Mouse (Mus musculus) heart, embryonic 14.5 days (tissue): ENCODE measurements at regions not wholly inside any gene's neighbourhood (a gene's known extent, or its start where the extent isn't known, plus 50 kb on each side); places are given as distances from the start of the nearest gene placed in this dataset.

ENCODE experiments used
- ATAC-seq: fragments of 200-750 bp; cut with Nextera tagmentation; 2 replicates; pipeline ENCODE4 v1.8.0; 2017; ENCODE audit warnings: low read depth, moderate TSS enrichment; ENCODE audit not compliant: insufficient number of reproducible peaks, insufficient read depth, low FRiP score
- H3K27ac ChIP-seq, 2 experiments: fragments of 200-500 bp in 1 of 2; fragments of 300-500 bp in 1 of 2; sonication (generic) in 1 of 2; replicated peaks in 1 of 2; 2 replicates each; pipeline ENCODE4 v1.5.1; 2012 to 2014; ENCODE audit warnings: low read depth in 2 of 2, low read length in 2 of 2, control low read depth in 1 of 2, mild to moderate bottlenecking in 1 of 2, mixed read lengths in 1 of 2; ENCODE audit not compliant: control insufficient read depth in 1 of 2, insufficient read depth in 1 of 2
- H3K27me3 ChIP-seq: fragments of 300-500 bp; sonication (generic); 2 replicates; pipeline ENCODE4 v1.6.1; 2014; ENCODE audit warnings: mild to moderate bottlenecking, low read length, control low read depth; ENCODE audit not compliant: control insufficient read depth, insufficient read depth
- H3K36me3 ChIP-seq: fragments of 300-500 bp; sonication (generic); 2 replicates; pipeline ENCODE4 v1.6.1; 2014; ENCODE audit warnings: mild to moderate bottlenecking, control low read depth, low read length, mixed read lengths; ENCODE audit not compliant: control insufficient read depth, insufficient read depth
- H3K4me1 ChIP-seq, 2 experiments: fragments of 200-500 bp in 1 of 2; fragments of 300-500 bp in 1 of 2; sonication (generic) in 1 of 2; 2 replicates each; pipeline ENCODE4 v1.6.1; 2012 to 2014; ENCODE audit warnings: low read length in 2 of 2, control low read depth in 1 of 2, mixed read lengths in 1 of 2; ENCODE audit not compliant: control insufficient read depth in 2 of 2, insufficient read depth in 2 of 2
- H3K4me2 ChIP-seq: fragments of 300-500 bp; sonication (generic); 2 replicates; pipeline ENCODE4 v1.6.1; 2014; ENCODE audit warnings: mild to moderate bottlenecking, low read length
- H3K4me3 ChIP-seq, 2 experiments: fragments of 200-500 bp in 1 of 2; fragments of 300-500 bp in 1 of 2; sonication (generic) in 1 of 2; 2 replicates each; pipeline ENCODE4 v1.5.1; 2012 to 2014; ENCODE audit warnings: low read length in 2 of 2, mild to moderate bottlenecking in 2 of 2, control low read depth in 1 of 2, low read depth in 1 of 2, moderate library complexity in 1 of 2; ENCODE audit not compliant: control insufficient read depth in 1 of 2, insufficient read depth in 1 of 2
- H3K9ac ChIP-seq: fragments of 300-500 bp; sonication (generic); 2 replicates; pipeline ENCODE4 v1.6.1; 2014; ENCODE audit warnings: mild to moderate bottlenecking, low read length
- H3K9me3 ChIP-seq: fragments of 300-500 bp; sonication (generic); 2 replicates; pipeline ENCODE4 v1.6.1; 2016; ENCODE audit warnings: low read length, control low read depth; ENCODE audit not compliant: control insufficient read depth
- WGBS: fragments of 180-500 bp; shearing (Covaris S2); extraction: QIAGEN DNeasy Blood & Tissue Kit; methylation state at CpG from one replicate; pipeline ENCODE4 v1.1.7; 2014; 5-methylcytosine and 5-hydroxymethylcytosine counted together

GRCm38 (mm10) chr10:109129068-109129467 is 118.3 kb upstream of the Syt1 start:
- no peak overlapping the region for H3K4me2 ChIP-seq
- peak; percentile 21; the same call in 1 of the 2 replicates for ATAC-seq
- H3K9me3 ChIP-seq = no peaks in the 10 kb centered on the region
- 0 out of 4 replicates have a peak, but pooled peaks cover 0 to 4% of the 10 kb centered on the region in 2 experiments for H3K4me1 ChIP-seq
- H3K36me3 ChIP-seq = no peaks in the 10 kb centered on the region
- H3K27ac ChIP-seq = no peak overlapping the region
- H3K4me3 ChIP-seq = no peak overlapping the region
- no peaks in the 10 kb centered on the region for H3K27me3 ChIP-seq
- no peak overlapping the region for H3K9ac ChIP-seq
- 87% methylated on average over 3 of the region's 3 CpGs for WGBS

GRCm38 (mm10) chr10:109126699-109127098 is 115.9 kb upstream of the Syt1 start:
- WGBS = 60% methylated on average over 2 of the region's 2 CpGs
- no peak overlapping the region for H3K4me3 ChIP-seq

GRCm38 (mm10) chr10:109117143-109117542 is 106.4 kb upstream of the Syt1 start:
- Histone ChIP-seq H3K9me3 (no peaks in the 10 kb centered on the region), H3K27me3 (no peaks in the 10 kb centered on the region), H3K36me3 (no peaks in the 10 kb centered on the region), H3K4me1 (no peaks in the 10 kb centered on the region), H3K4me2 (no peak overlapping the region), H3K27ac (no peak overlapping the region), H3K9ac (no peak overlapping the region), H3K4me3 (no peak overlapping the region)
- WGBS = 88% methylated on average over 5 of the region's 5 CpGs
- no peak for ATAC-seq

More at GRCm38 (mm10) chr10:109126699-109127098, 115.9 kb upstream of the Syt1 start:
- no peaks in the 10 kb centered on the region for H3K36me3 ChIP-seq
- H3K9me3 ChIP-seq = no peaks in the 10 kb centered on the region
- no peak overlapping the region for H3K27ac ChIP-seq
- H3K9ac ChIP-seq = no peak overlapping the region
- H3K4me1 ChIP-seq = 0 out of 4 replicates have a peak, but pooled peaks cover 0 to 4% of the 10 kb centered on the region in 2 experiments
- ATAC-seq = no peak
- no peak overlapping the region for H3K4me2 ChIP-seq
- H3K27me3 ChIP-seq = no peaks in the 10 kb centered on the region

GRCm38 (mm10) chr10:109115013-109115627 is 104.3 kb upstream of the Syt1 start:
- H3K9ac ChIP-seq = no peak overlapping the region
- H3K36me3 ChIP-seq = no peaks in the 10 kb centered on the region
- 70% methylated on average over 4 of the region's 4 CpGs for WGBS
- H3K4me2 ChIP-seq = no peak overlapping the region
- H3K4me1 ChIP-seq = no peaks in the 10 kb centered on the region
- no peak overlapping the region for H3K27ac ChIP-seq
- H3K4me3 ChIP-seq = no peak overlapping the region
- H3K9me3 ChIP-seq = no peaks in the 10 kb centered on the region
- no peaks in the 10 kb centered on the region for H3K27me3 ChIP-seq
- ATAC-seq = no peak

GRCm38 (mm10) chr10:109105781-109106180 is 95.0 kb upstream of the Syt1 start:
- H3K4me3 ChIP-seq = no peak overlapping the region
- no peak overlapping the region for H3K4me2 ChIP-seq
- no peaks in the 10 kb centered on the region for H3K27me3 ChIP-seq
- ATAC-seq = no peak
- H3K4me1 ChIP-seq = no peaks in the 10 kb centered on the region
- no peaks in the 10 kb centered on the region for H3K36me3 ChIP-seq
- H3K9ac ChIP-seq = no peak overlapping the region
- H3K9me3 ChIP-seq = no peaks in the 10 kb centered on the region
- no peak overlapping the region for H3K27ac ChIP-seq
- WGBS = 71% methylated on average over 2 of the region's 2 CpGs

- no peak for ATAC-seq
- H3K4me1 ChIP-seq = no peaks in the 10 kb centered on the region
- WGBS = 31% methylated on average over 4 of the region's 4 CpGs
Observed at GRCm38 (mm10) chr10:109092219-109092618, 81.4 kb upstream of the Syt1 start.

GRCm38 (mm10) chr10:109079773-109080172 is 69.0 kb upstream of the Syt1 start:
- Histone ChIP-seq H3K4me2 (no peak overlapping the region), H3K27ac (no peak overlapping the region), H3K9ac (no peak overlapping the region), H3K4me3 (no peak overlapping the region), H3K36me3 (no peaks in the 10 kb centered on the region), H3K27me3 (no peaks in the 10 kb centered on the region), H3K4me1 (no peaks in the 10 kb centered on the region), H3K9me3 (no peaks in the 10 kb centered on the region)
- no peak for ATAC-seq
- WGBS = 44% methylated on average over 7 of the region's 7 CpGs

More at GRCm38 (mm10) chr10:109092219-109092618, 81.4 kb upstream of the Syt1 start:
- no peak overlapping the region for H3K4me3 ChIP-seq
- peak overlapping the region; percentile 27 to 48; a peak in 2 of 4 replicates for H3K27ac ChIP-seq
- H3K9me3 ChIP-seq = no peaks in the 10 kb centered on the region
- H3K27me3 ChIP-seq = no peaks in the 10 kb centered on the region
- no peak overlapping the region for H3K4me2 ChIP-seq
- no peaks in the 10 kb centered on the region for H3K36me3 ChIP-seq
- no peak overlapping the region for H3K9ac ChIP-seq

- H3K9ac ChIP-seq = no peak overlapping the region
- no peaks in the 10 kb centered on the region for H3K9me3 ChIP-seq
Observed at GRCm38 (mm10) chr10:109074218-109074617, 63.4 kb upstream of the Syt1 start.

More at GRCm38 (mm10) chr10:109074218-109074617, 63.4 kb upstream of the Syt1 start:
- 78% methylated on average over 7 of the region's 7 CpGs for WGBS
- Histone ChIP-seq H3K36me3 (no peaks in the 10 kb centered on the region), H3K4me1 (no peaks in the 10 kb centered on the region), H3K4me2 (no peak overlapping the region), H3K27me3 (no peaks in the 10 kb centered on the region), H3K4me3 (no peak overlapping the region), H3K27ac (no peak overlapping the region)
- no peak for ATAC-seq
